Mouse (Mus musculus) layer of hippocampus, adult 11-12 months (tissue): ENCODE results near the gene Ppp1r3f.
A peak's percentile ranks its signal among the peaks of the same experiment; 100 is the strongest.

ENCODE experiments used
- DNase-seq: peaks from one replicate; pipeline ENCODE4 v3.0.0; 2022; ENCODE audit warnings: low spot score

Gene Ppp1r3f

GRCm38 (mm10) chrX:7574087-7574884 is at the start of gene Ppp1r3f:
Ppp1r3f (minus strand) TSS chrX:7574283.
- DNase-seq: peak; percentile 99

GRCm38 (mm10) chrX:7617889-7618551 is 43.9 kb upstream of the Ppp1r3f start:
- DNase-seq: no peak

GRCm38 (mm10) chrX:7610536-7611258 is 36.6 kb upstream of the Ppp1r3f start:
- peak; percentile 8 for DNase-seq

GRCm38 (mm10) chrX:7610035-7610434 is 36.0 kb upstream of the Ppp1r3f start:
- DNase-seq: peak; percentile 5

- DNase-seq: no peak
These were observed 32.7 kb upstream of the Ppp1r3f start, which contains the start of gene Cacna1f for GRCm38 (mm10) chrX:7606783-7607182. Cacna1f (plus strand) TSS chrX:7607083.

GRCm38 (mm10) chrX:7605575-7605941 is 31.5 kb upstream of the Ppp1r3f start:
- DNase-seq: no peak

- peak; percentile 86 for DNase-seq
These were observed 30.9 kb upstream of the Ppp1r3f start, which contains the start of gene Ccdc22 for GRCm38 (mm10) chrX:7604879-7605574. Ccdc22 (minus strand) TSS chrX:7605517.

- DNase-seq: no peak
These were observed 29.9 kb upstream of the Ppp1r3f start for GRCm38 (mm10) chrX:7604004-7604403.

GRCm38 (mm10) chrX:7595371-7595770 is 21.3 kb upstream of the Ppp1r3f start:
- DNase-seq: no peak

GRCm38 (mm10) chrX:7586356-7586755 is 12.3 kb upstream of the Ppp1r3f start:
- DNase-seq: no peak

- no peak for DNase-seq
These were observed 9.8 kb upstream of the Ppp1r3f start for GRCm38 (mm10) chrX:7583881-7584280.

- peak; percentile 13 for DNase-seq
These were observed 7.1 kb upstream of the Ppp1r3f start for GRCm38 (mm10) chrX:7581151-7581550.

- DNase-seq: no peak
These were observed 775 bp upstream of the Ppp1r3f start for GRCm38 (mm10) chrX:7574885-7575231.

- DNase-seq: no peak
These were observed 652 bp downstream of the Ppp1r3f start, which contains the start of gene Foxp3 for GRCm38 (mm10) chrX:7573176-7574086. Foxp3 (plus strand) TSS chrX:7573644.

- no peak for DNase-seq
These were observed 1.6 kb downstream of the Ppp1r3f start for GRCm38 (mm10) chrX:7572466-7572865.

- DNase-seq: no peak
These were observed 2.4 kb downstream of the Ppp1r3f start for GRCm38 (mm10) chrX:7571565-7572136.

GRCm38 (mm10) chrX:7570481-7571175 is 3.5 kb downstream of the Ppp1r3f start:
- no peak for DNase-seq

- DNase-seq: no peak
These were observed 6.6 kb downstream of the Ppp1r3f start for GRCm38 (mm10) chrX:7567491-7567890.

- DNase-seq: no peak
These were observed 7.7 kb downstream of the Ppp1r3f start for GRCm38 (mm10) chrX:7566352-7566751.

- DNase-seq: no peak
These were observed 11.0 kb downstream of the Ppp1r3f start for GRCm38 (mm10) chrX:7563076-7563475.
